Mouse (Mus musculus) left cerebral cortex, adult 6 months (tissue): Measurements from ENCODE around the gene Vezt. TPM values are rescaled to one million over a fixed set of nuclear protein-coding genes. Genes with fewer than 3 reads are reported as not detected.

Source experiments
- long read RNA-seq, 2 experiments: library from polyadenylated mRNA; unstranded; transcript quantifications; one replicate each; pipeline ENCODE4 v2.0.0; 2019 to 2020
- polyA plus RNA-seq: library from polyadenylated mRNA; unstranded; fragments of <200 nt; fragmentation: Nextera tagmentation; gene quantifications from 2 replicates; pipeline ENCODE4 v1.2.3, GENCODE M21; 2021

Vezt gene
- polyA plus RNA-seq = 25.0 and 28.5 TPM in 2 replicates
- long read RNA-seq, experiment 1, full-length matches to known transcripts = 96 of 161 reads
- long read RNA-seq, experiment 1, partial matches to known transcripts = 15 of 161 reads
- long read RNA-seq, experiment 1, other reads (novel, unspliced or antisense) = 50 of 161 reads
- long read RNA-seq, experiment 2, full-length matches to known transcripts = 12 of 34 reads
- long read RNA-seq, experiment 2, partial matches to known transcripts = 7 of 34 reads
- long read RNA-seq, experiment 2, other reads (novel, unspliced or antisense) = 15 of 34 reads

GRCm38 (mm10) chr10:94035658-94036374 is at the start of gene Vezt, which contains the start of gene Fgd6:
Gene Vezt (minus strand): TSS chr10:94035817.
Gene Fgd6 (plus strand): TSS chr10:94036001.

GRCm38 (mm10) chr10:93897043-93897646 is 138.5 kb downstream of the Vezt start, which contains the start of gene Metap2:
Gene Metap2 (minus strand): TSS chr10:93897093.

Other genes with a start within 250 kb of the Vezt start
- not detected in 2 replicates for gene Usp44, start 204.3 kb downstream of the Vezt start, polyA plus RNA-seq
- gene Metap2, start 138.7 kb downstream of the Vezt start, polyA plus RNA-seq = 155 and 176 TPM in 2 replicates
- 2.7 and 2.9 TPM in 2 replicates for gene Fgd6, start 184 bp upstream of the Vezt start, polyA plus RNA-seq
- 2.5 and 2.8 TPM in 2 replicates for gene Nr2c1, start 112.2 kb upstream of the Vezt start, polyA plus RNA-seq
- 909 and 952 TPM in 2 replicates for gene Ndufa12, start 162.9 kb upstream of the Vezt start, polyA plus RNA-seq